Mouse (Mus musculus): Measurements from ENCODE around the gene Cnot2. TPM values are rescaled to one million over a fixed set of nuclear protein-coding genes. Genes with fewer than 3 reads are reported as not detected.

The Cnot2 gene
- polyA plus RNA-seq, 1 experiment from 2014 or later, result 127 TPM

- Histone ChIP-seq H3K9ac (ENCODE audit: low read length) (no peak overlapping the region), H3K36me3 (ENCODE audit: control insufficient read depth, insufficient read depth, low read length) (0 out of 2 replicates have a peak, but pooled peaks cover 2% of the 10 kb centered on the region), H3K27ac (ENCODE audit: low read depth, low read length) (no peak overlapping the region), H3K4me2 (ENCODE audit: low read length) (no peak overlapping the region), H3K4me1 (ENCODE audit: control insufficient read depth, insufficient read depth, low read length) (no peaks in the 10 kb centered on the region), H3K4me3 (ENCODE audit: low read depth, low read length) (no peak overlapping the region), H3K9me3 (replicated peaks; ENCODE audit: control insufficient read depth, low read length) (no peaks in the 10 kb centered on the region), H3K27me3 (replicated peaks; ENCODE audit: control insufficient read depth, insufficient read depth, low read length) (no peaks in the 10 kb centered on the region)
- 94% methylated on average over 6 of the region's 6 CpGs for WGBS
- ATAC-seq (no peak), DNase-seq (ENCODE audit: low spot score) (no peak)
Observed at GRCm38 (mm10) chr10:116515590-116515989, 65.7 kb downstream of the Cnot2 start.

GRCm38 (mm10) chr10:116515158-116515557 lies 66.2 kb downstream of the Cnot2 start:
- Histone ChIP-seq H3K9ac (ENCODE audit: low read length) (no peak overlapping the region), H3K27ac (ENCODE audit: low read depth, low read length) (no peak overlapping the region), H3K9me3 (replicated peaks; ENCODE audit: control insufficient read depth, low read length) (no peaks in the 10 kb centered on the region), H3K36me3 (ENCODE audit: control insufficient read depth, insufficient read depth, low read length) (0 out of 2 replicates have a peak, but pooled peaks cover 2% of the 10 kb centered on the region), H3K27me3 (replicated peaks; ENCODE audit: control insufficient read depth, insufficient read depth, low read length) (no peaks in the 10 kb centered on the region), H3K4me1 (ENCODE audit: control insufficient read depth, insufficient read depth, low read length) (no peaks in the 10 kb centered on the region), H3K4me3 (ENCODE audit: low read depth, low read length) (no peak overlapping the region), H3K4me2 (ENCODE audit: low read length) (no peak overlapping the region)
- no peak for ATAC-seq
- no peak for DNase-seq (ENCODE audit: low spot score)
- 96% methylated on average over 4 of the region's 4 CpGs for WGBS

GRCm38 (mm10) chr10:116513254-116513635 lies 68.1 kb downstream of the Cnot2 start:
- DNase-seq (ENCODE audit: low spot score) (no peak), ATAC-seq (no peak)
- Histone ChIP-seq H3K27ac (ENCODE audit: low read depth, low read length) (no peak overlapping the region), H3K4me2 (ENCODE audit: low read length) (no peak overlapping the region), H3K9ac (ENCODE audit: low read length) (no peak overlapping the region), H3K4me3 (ENCODE audit: low read depth, low read length) (no peak overlapping the region), H3K27me3 (replicated peaks; ENCODE audit: control insufficient read depth, insufficient read depth, low read length) (no peaks in the 10 kb centered on the region), H3K36me3 (ENCODE audit: control insufficient read depth, insufficient read depth, low read length) (0 out of 2 replicates have a peak, but pooled peaks cover 2% of the 10 kb centered on the region), H3K9me3 (replicated peaks; ENCODE audit: control insufficient read depth, low read length) (no peaks in the 10 kb centered on the region), H3K4me1 (ENCODE audit: control insufficient read depth, insufficient read depth, low read length) (no peaks in the 10 kb centered on the region)
- 49% methylated on average over 7 of the region's 7 CpGs for WGBS

- H3K4me2 ChIP-seq (ENCODE audit: low read length), result no peak overlapping the region
- no peak overlapping the region for H3K27ac ChIP-seq (ENCODE audit: low read depth, low read length)
- H3K36me3 ChIP-seq (ENCODE audit: control insufficient read depth, insufficient read depth, low read length), result 0 out of 2 replicates have a peak, but pooled peaks cover 2% of the 10 kb centered on the region
- no peak for ATAC-seq
- WGBS, result 87% methylated on average over 11 of the region's 11 CpGs
- no peaks in the 10 kb centered on the region for H3K9me3 ChIP-seq (replicated peaks; ENCODE audit: control insufficient read depth, low read length)
- no peak overlapping the region for H3K4me3 ChIP-seq (ENCODE audit: low read depth, low read length)
- no peaks in the 10 kb centered on the region for H3K27me3 ChIP-seq (replicated peaks; ENCODE audit: control insufficient read depth, insufficient read depth, low read length)
- DNase-seq (ENCODE audit: low spot score), result no peak
- no peaks in the 10 kb centered on the region for H3K4me1 ChIP-seq (ENCODE audit: control insufficient read depth, insufficient read depth, low read length)
- no peak overlapping the region for H3K9ac ChIP-seq (ENCODE audit: low read length)
Observed at GRCm38 (mm10) chr10:116512521-116513253, 68.6 kb downstream of the Cnot2 start.

- 0 out of 2 replicates have a peak, but pooled peaks cover 4% of the 10 kb centered on the region for H3K36me3 ChIP-seq (ENCODE audit: control insufficient read depth, insufficient read depth, low read length)
- 92% methylated on average over 7 of the region's 7 CpGs for WGBS
- no peak for ATAC-seq
- no peak overlapping the region for H3K4me3 ChIP-seq (ENCODE audit: low read depth, low read length)
- H3K4me2 ChIP-seq (ENCODE audit: low read length), result no peak overlapping the region
- no peaks in the 10 kb centered on the region for H3K4me1 ChIP-seq (ENCODE audit: control insufficient read depth, insufficient read depth, low read length)
- DNase-seq (ENCODE audit: low spot score), result no peak
- no peaks in the 10 kb centered on the region for H3K27me3 ChIP-seq (replicated peaks; ENCODE audit: control insufficient read depth, insufficient read depth, low read length)
- H3K27ac ChIP-seq (ENCODE audit: low read depth, low read length), result no peak overlapping the region
- H3K9me3 ChIP-seq (replicated peaks; ENCODE audit: control insufficient read depth, low read length), result no peaks in the 10 kb centered on the region
- no peak overlapping the region for H3K9ac ChIP-seq (ENCODE audit: low read length)
Observed at GRCm38 (mm10) chr10:116505303-116506014, 75.9 kb downstream of the Cnot2 start.

GRCm38 (mm10) chr10:116492768-116493167 lies 88.5 kb downstream of the Cnot2 start:
- H3K4me2 ChIP-seq (ENCODE audit: low read length), result no peak overlapping the region
- no peaks in the 10 kb centered on the region for H3K27me3 ChIP-seq (replicated peaks; ENCODE audit: control insufficient read depth, insufficient read depth, low read length)
- no peak overlapping the region for H3K27ac ChIP-seq (ENCODE audit: low read depth, low read length)
- WGBS, result 93% methylated on average over 3 of the region's 3 CpGs
- no peak for ATAC-seq
- no peak for DNase-seq (ENCODE audit: low spot score)
- no peak overlapping the region for H3K4me3 ChIP-seq (ENCODE audit: low read depth, low read length)
- H3K9ac ChIP-seq (ENCODE audit: low read length), result no peak overlapping the region
- no peaks in the 10 kb centered on the region for H3K4me1 ChIP-seq (ENCODE audit: control insufficient read depth, insufficient read depth, low read length)
- H3K36me3 ChIP-seq (ENCODE audit: control insufficient read depth, insufficient read depth, low read length), result peaks cover 33% of the 10 kb centered on the region
- H3K9me3 ChIP-seq (replicated peaks; ENCODE audit: control insufficient read depth, low read length), result no peaks in the 10 kb centered on the region

- Histone ChIP-seq H3K36me3 (ENCODE audit: control insufficient read depth, insufficient read depth, low read length) (peaks cover 43% of the 10 kb centered on the region), H3K27me3 (replicated peaks; ENCODE audit: control insufficient read depth, insufficient read depth, low read length) (no peaks in the 10 kb centered on the region), H3K9ac (ENCODE audit: low read length) (no peak overlapping the region), H3K27ac (ENCODE audit: low read depth, low read length) (no peak overlapping the region), H3K9me3 (replicated peaks; ENCODE audit: control insufficient read depth, low read length) (no peaks in the 10 kb centered on the region), H3K4me1 (ENCODE audit: control insufficient read depth, insufficient read depth, low read length) (no peaks in the 10 kb centered on the region), H3K4me3 (ENCODE audit: low read depth, low read length) (no peak overlapping the region), H3K4me2 (ENCODE audit: low read length) (no peak overlapping the region)
- DNase-seq (ENCODE audit: low spot score), result no peak
- no peak for ATAC-seq
- 82% methylated on average over 10 of the region's 10 CpGs for WGBS
Observed at GRCm38 (mm10) chr10:116486895-116487747, 94.2 kb downstream of the Cnot2 start.

- no peak for ATAC-seq
Observed at GRCm38 (mm10) chr10:116481917-116482316, 99.4 kb downstream of the Cnot2 start.

More at GRCm38 (mm10) chr10:116481917-116482316, 99.4 kb downstream of the Cnot2 start:
- Histone ChIP-seq H3K27me3 (replicated peaks; ENCODE audit: control insufficient read depth, insufficient read depth, low read length) (no peaks in the 10 kb centered on the region), H3K36me3 (ENCODE audit: control insufficient read depth, insufficient read depth, low read length) (peaks cover 38% of the 10 kb centered on the region), H3K9ac (ENCODE audit: low read length) (no peak overlapping the region), H3K4me3 (ENCODE audit: low read depth, low read length) (no peak overlapping the region), H3K27ac (ENCODE audit: low read depth, low read length) (no peak overlapping the region), H3K4me1 (ENCODE audit: control insufficient read depth, insufficient read depth, low read length) (no peaks in the 10 kb centered on the region), H3K9me3 (replicated peaks; ENCODE audit: control insufficient read depth, low read length) (no peaks in the 10 kb centered on the region), H3K4me2 (ENCODE audit: low read length) (no peak overlapping the region)
- 90% methylated on average over 12 of the region's 12 CpGs for WGBS
- no peak for DNase-seq (ENCODE audit: low spot score)
